Mouse (Mus musculus): ENCODE results near the gene Gm21981. TPM values are rescaled to one million over a fixed set of nuclear protein-coding genes. Genes with fewer than 3 reads are reported as not detected.

The Gm21981 gene
- total and polyA plus RNA-seq, 3 experiments, result 0.71 to 0.81 TPM; not detected in 1

DNA sequence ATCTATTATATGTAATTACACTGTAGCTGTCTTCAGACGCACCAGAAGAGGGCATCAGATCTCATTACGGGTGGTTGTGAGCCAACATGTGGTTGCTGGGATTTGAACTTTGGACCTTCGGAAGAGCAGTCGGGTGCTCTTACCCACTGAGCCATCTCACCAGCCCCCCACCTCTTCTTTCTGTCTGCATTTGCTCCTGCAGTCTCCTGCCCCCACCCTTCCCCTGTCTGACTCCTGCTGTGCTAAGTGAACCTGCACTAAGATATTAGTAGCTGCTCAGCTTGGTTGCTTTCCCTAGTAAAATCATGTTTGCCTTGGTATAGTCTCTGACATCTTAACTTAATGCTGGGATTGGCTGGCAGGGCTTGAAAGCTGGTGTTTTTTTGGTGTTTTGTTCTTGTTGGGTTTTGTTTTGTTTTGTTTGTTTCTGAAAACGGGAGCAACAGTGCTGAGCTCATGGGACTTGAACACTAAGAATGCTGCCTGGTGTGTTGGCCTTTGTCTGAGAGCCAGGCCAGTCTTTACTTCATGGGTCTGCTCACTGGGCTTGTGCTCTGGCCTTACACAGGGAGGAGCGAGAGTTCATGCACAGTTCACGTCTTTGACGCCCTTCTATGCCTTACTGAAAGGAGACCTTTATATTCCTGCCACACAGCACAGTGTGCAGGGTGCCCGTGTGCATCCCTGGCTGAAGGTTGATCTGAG, 31.1 kb downstream of the Gm21981 start:
- TF ChIP-seq GABPA (IDR thresholded peaks at IDR 0.05; ENCODE audit: low read depth, low read length) (no peak), MAX (IDR thresholded peaks at IDR 0.05; ENCODE audit: low read length) (no peak), TAL1 (IDR thresholded peaks at IDR 0.05; ENCODE audit: low read length) (no peak), CHD1 (IDR thresholded peaks at IDR 0.05; ENCODE audit: low read depth, low read length) (no peak), MYB (IDR thresholded peaks at IDR 0.05; ENCODE audit: low read depth, low read length) (no peak), POLR2AphosphoS5 (IDR thresholded peaks at IDR 0.05; ENCODE audit: borderline replicate concordance, low read depth, low read length) (no peak), ZMIZ1 (IDR thresholded peaks at IDR 0.05; ENCODE audit: low read depth, low read length) (no peak), JUND (IDR thresholded peaks at IDR 0.05; ENCODE audit: low read depth, low read length) (no peak), USF1 (IDR thresholded peaks at IDR 0.05; ENCODE audit: low read depth, low read length) (no peak), MYC (IDR thresholded peaks at IDR 0.05; ENCODE audit: low read depth, low read length) (no peak), MXI1 (IDR thresholded peaks at IDR 0.05; ENCODE audit: low read depth, low read length) (no peak), ZNF384 (IDR thresholded peaks at IDR 0.05; ENCODE audit: low read depth, low read length) (no peak), POLR2A (IDR thresholded peaks at IDR 0.05; ENCODE audit: control insufficient read depth in 1 of 2, insufficient read depth in 1 of 2, low read depth in 1 of 2, low read length in 2 of 2, poor library complexity in 1 of 2) (no peak), SMC3 (IDR thresholded peaks at IDR 0.05; ENCODE audit: low read depth, low read length) (no peak), ELF1 (IDR thresholded peaks at IDR 0.05; ENCODE audit: low read depth, low read length) (no peak), MAFK (IDR thresholded peaks at IDR 0.05; ENCODE audit: borderline replicate concordance, low read depth, low read length) (no peak), SIN3A (IDR thresholded peaks at IDR 0.05; ENCODE audit: low read length) (no peak), HCFC1 (IDR thresholded peaks at IDR 0.05; ENCODE audit: low read depth, low read length) (no peak)
- no peaks in the 10 kb centered on the region; a peak in 1 of 4 replicates for H3K36me3 ChIP-seq (ENCODE audit: control insufficient read depth in 1 of 2, insufficient read depth in 2 of 2, low read length in 2 of 2)

GRCm38 (mm10) chr17:47658741-47659243, 35.5 kb downstream of the Gm21981 start:
- no peak overlapping the region for H3K27ac ChIP-seq (ENCODE audit: control insufficient read depth, low read depth, low read length)
- no peaks in the 10 kb centered on the region for H3K4me1 ChIP-seq (ENCODE audit: control insufficient read depth in 1 of 2, insufficient read depth in 2 of 2, low read length in 2 of 2)
- H3K9ac ChIP-seq (ENCODE audit: control insufficient read depth, low read depth, low read length, poor library complexity, severe bottlenecking), result no peak overlapping the region
- no peak for TF ChIP-seq MXI1 (IDR thresholded peaks at IDR 0.05; ENCODE audit: low read depth, low read length)
- no peak for TF ChIP-seq EP300 (IDR thresholded peaks at IDR 0.05; ENCODE audit: low read depth in 1 of 2, low read length in 2 of 2)
- TF ChIP-seq NELFE (IDR thresholded peaks at IDR 0.05; ENCODE audit: low read depth, low read length), result no peak
- no peaks in the 10 kb centered on the region for H3K36me3 ChIP-seq (ENCODE audit: control insufficient read depth in 1 of 2, insufficient read depth in 2 of 2, low read length in 2 of 2)
- H3K79me2 ChIP-seq (ENCODE audit: control insufficient read depth, insufficient read depth, low read length, poor library complexity), result no peaks in the 10 kb centered on the region; the same call in 1 of the 2 replicates
- no peaks in the 10 kb centered on the region for H3K27me3 ChIP-seq (ENCODE audit: control insufficient read depth in 1 of 2, insufficient read depth in 2 of 2, low read length in 2 of 2)
- H3K9me3 ChIP-seq (replicated peaks; ENCODE audit: insufficient read depth, low read length), result no peaks in the 10 kb centered on the region
- no peak for DNase-seq (ENCODE audit: low read depth, low spot score)
- no peak overlapping the region for H3K4me3 ChIP-seq (ENCODE audit: control insufficient read depth in 1 of 2, insufficient read depth in 1 of 2, low read depth in 2 of 2, low read length in 2 of 2)

More for the DNA sequence above, 31.1 kb downstream of the Gm21981 start:
- no peak for DNase-seq (ENCODE audit: low read depth, low spot score)
- H3K9ac ChIP-seq (ENCODE audit: control insufficient read depth, low read depth, low read length, poor library complexity, severe bottlenecking), result no peak overlapping the region
- no peaks in the 10 kb centered on the region; the same call in 1 of the 2 replicates for H3K79me2 ChIP-seq (ENCODE audit: control insufficient read depth, insufficient read depth, low read length, poor library complexity)
- no peaks in the 10 kb centered on the region for H3K9me3 ChIP-seq (replicated peaks; ENCODE audit: insufficient read depth, low read length)
- no peaks in the 10 kb centered on the region for H3K27me3 ChIP-seq (ENCODE audit: control insufficient read depth in 1 of 2, insufficient read depth in 2 of 2, low read length in 2 of 2)
- no peaks in the 10 kb centered on the region for H3K4me1 ChIP-seq (ENCODE audit: control insufficient read depth in 1 of 2, insufficient read depth in 2 of 2, low read length in 2 of 2)
- H3K27ac ChIP-seq (ENCODE audit: control insufficient read depth, low read depth, low read length), result no peak overlapping the region
- no peak overlapping the region for H3K4me3 ChIP-seq (ENCODE audit: control insufficient read depth in 1 of 2, insufficient read depth in 1 of 2, low read depth in 2 of 2, low read length in 2 of 2)
